Mouse (Mus musculus) left cerebral cortex, postnatal 25 days (tissue): Measurements from ENCODE around the gene Eya4. TPM values are rescaled to one million over a fixed set of nuclear protein-coding genes. Genes with fewer than 3 reads are reported as not detected.

ENCODE experiments used
- DNase-seq, 2 experiments: peaks; one replicate each; pipeline ENCODE4 v3.0.0; 2022; ENCODE audit warnings: low spot score in 2 of 2, mixed read lengths in 1 of 2
- intact Hi-C: fragments of 180-260 bp; cut with DNase I; formaldehyde crosslinking; loops from one replicate; pipeline ENCODE4 v1.15.1; 2025
- total RNA-seq, 2 experiments: library from RNA; stranded (reverse); gene quantifications; 2 replicates each; pipeline ENCODE4 v1.2.3; 2021

Eya4 gene
- total RNA-seq, 2 experiments from 2014 or later, result 4.1 to 4.4 TPM

GRCm38 (mm10) chr10:23176666-23177346 is 173.8 kb downstream of the Eya4 start:
- intact Hi-C loops, result no loop called here
- DNase-seq, result no peak

- intact Hi-C loops, result no loop called here
These were observed 179.0 kb downstream of the Eya4 start for GRCm38 (mm10) chr10:23171541-23171940.

GRCm38 (mm10) chr10:23165089-23165642 is 185.4 kb downstream of the Eya4 start:
- no peak for DNase-seq
- intact Hi-C loops, result loop anchor here (5.0 kb wide), 1 partner anchor 57 kb away; no protein-coding TSS in a partner anchor

More at GRCm38 (mm10) chr10:23171541-23171940, 179.0 kb downstream of the Eya4 start:
- no peak for DNase-seq

- intact Hi-C loops, result no loop called here
- no peak for DNase-seq
These were observed 190.7 kb downstream of the Eya4 start for GRCm38 (mm10) chr10:23159844-23160243.

GRCm38 (mm10) chr10:23159138-23159537 is 191.4 kb downstream of the Eya4 start:
- DNase-seq, result no peak
- intact Hi-C loops, result no loop called here

GRCm38 (mm10) chr10:23156866-23157625 is 193.5 kb downstream of the Eya4 start:
- intact Hi-C loops, result no loop called here
- no peak for DNase-seq

- intact Hi-C loops, result no loop called here
- no peak for DNase-seq
These were observed 200.2 kb downstream of the Eya4 start for GRCm38 (mm10) chr10:23150401-23150800.

GRCm38 (mm10) chr10:23144616-23145015 is 206.0 kb downstream of the Eya4 start:
- DNase-seq, result peak; percentile 26 to 91

GRCm38 (mm10) chr10:23127947-23128346 is 222.6 kb downstream of the Eya4 start:
- DNase-seq, result no peak
- intact Hi-C loops, result no loop called here

More at GRCm38 (mm10) chr10:23144616-23145015, 206.0 kb downstream of the Eya4 start:
- intact Hi-C loops, result no loop called here

- intact Hi-C loops, result no loop called here
- DNase-seq, result no peak
These were observed 223.4 kb downstream of the Eya4 start for GRCm38 (mm10) chr10:23127151-23127550.

GRCm38 (mm10) chr10:23126529-23126928 is 224.1 kb downstream of the Eya4 start:
- no peak for DNase-seq
- intact Hi-C loops, result no loop called here

- intact Hi-C loops, result no loop called here
- peak in 1 of 2 experiments; percentile 26 for DNase-seq
These were observed 230.1 kb downstream of the Eya4 start for GRCm38 (mm10) chr10:23120437-23120836.

GRCm38 (mm10) chr10:23116786-23117410 is 233.7 kb downstream of the Eya4 start:
- peak; percentile 80 to 87 for DNase-seq
- intact Hi-C loops, result loop anchor here (2.0 to 5.0 kb wide), 4 partner anchors 284 to 660 kb away; no protein-coding TSS in a partner anchor

GRCm38 (mm10) chr10:23116063-23116462 is 234.5 kb downstream of the Eya4 start:
- intact Hi-C loops, result loop anchor here (2.0 to 5.0 kb wide), 4 partner anchors 285 to 661 kb away; no protein-coding TSS in a partner anchor
- no peak for DNase-seq

- DNase-seq, result no peak
- intact Hi-C loops, result loop anchor here (5.0 kb wide), 1 partner anchor 567 kb away; no protein-coding TSS in a partner anchor
These were observed 235.3 kb downstream of the Eya4 start for GRCm38 (mm10) chr10:23115321-23115720.

- intact Hi-C loops, result no loop called here
- DNase-seq, result no peak
These were observed 242.5 kb downstream of the Eya4 start for GRCm38 (mm10) chr10:23108122-23108521.

- intact Hi-C loops, result no loop called here
- no peak for DNase-seq
These were observed 258.1 kb downstream of the Eya4 start for GRCm38 (mm10) chr10:23092517-23092916.

GRCm38 (mm10) chr10:23091552-23091951 is 259.0 kb downstream of the Eya4 start:
- DNase-seq, result no peak
- intact Hi-C loops, result no loop called here

- intact Hi-C loops, result no loop called here
- peak in 1 of 2 experiments; percentile 48 for DNase-seq
These were observed 260.3 kb downstream of the Eya4 start for GRCm38 (mm10) chr10:23090323-23090722.

GRCm38 (mm10) chr10:23089271-23089670 is 261.3 kb downstream of the Eya4 start:
- intact Hi-C loops, result loop anchor here (10.0 kb wide), 1 partner anchor 526 kb away; no protein-coding TSS in a partner anchor
- no peak for DNase-seq
